Mouse (Mus musculus): ENCODE data around the gene Msln.

The Msln gene

DNA sequence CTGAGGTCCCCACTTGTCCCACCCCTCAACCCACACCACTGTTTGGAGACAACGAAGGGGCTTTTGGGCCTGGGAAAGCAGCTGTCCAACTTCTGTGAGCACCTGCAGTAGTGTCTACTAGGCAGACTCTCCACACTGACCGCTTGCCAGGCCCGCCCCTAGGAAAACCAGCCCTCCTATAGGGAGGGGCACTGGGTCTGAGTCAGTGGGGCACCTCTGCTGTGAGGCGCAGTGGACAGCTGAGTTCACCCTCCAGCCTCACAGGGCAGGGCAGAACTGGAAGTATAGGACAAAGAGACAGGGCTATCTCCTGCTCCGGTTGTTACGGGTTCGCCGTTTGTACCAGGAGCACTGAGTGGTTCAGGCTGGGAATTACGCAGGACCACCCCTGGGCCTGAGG, at the start of gene Msln:
Gene Msln, minus strand, starts transcription at position 138 of the 400 bp plus-strand sequence.
- DNase-seq: no peak

- DNase-seq: peak; percentile 89
Measured at GRCm38 (mm10) chr17:25802825-25803517, 48.8 kb upstream of the Msln start.

- peak; percentile 67 for DNase-seq
Measured at GRCm38 (mm10) chr17:25801029-25801428, 46.9 kb upstream of the Msln start.

DNA sequence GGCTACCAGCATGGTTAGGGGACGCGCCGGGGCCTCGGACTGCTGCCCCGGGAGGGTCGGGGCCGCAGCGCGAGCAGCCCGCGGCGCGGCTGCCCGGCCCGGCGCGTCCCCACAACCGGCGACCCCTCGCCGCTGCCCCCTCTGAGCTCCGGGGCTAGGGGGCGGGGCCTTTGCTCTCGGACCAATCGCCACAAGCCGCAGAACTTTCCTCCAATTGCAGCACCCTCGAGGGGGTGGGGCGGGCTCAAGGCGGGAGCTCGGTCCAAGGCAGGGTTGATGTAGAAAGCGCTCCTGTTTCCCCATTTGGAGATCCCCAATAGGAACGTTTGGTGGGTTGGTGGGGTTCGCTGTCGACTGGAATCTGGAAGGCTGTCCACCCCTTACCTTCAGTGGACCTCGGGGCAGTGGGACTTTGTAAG, 42.8 kb upstream of the Msln start, which contains the start of gene Metrn:
Gene Metrn, minus strand, starts transcription at position 186 of the 419 bp plus-strand sequence.
- DNase-seq: peak; percentile 78

DNA sequence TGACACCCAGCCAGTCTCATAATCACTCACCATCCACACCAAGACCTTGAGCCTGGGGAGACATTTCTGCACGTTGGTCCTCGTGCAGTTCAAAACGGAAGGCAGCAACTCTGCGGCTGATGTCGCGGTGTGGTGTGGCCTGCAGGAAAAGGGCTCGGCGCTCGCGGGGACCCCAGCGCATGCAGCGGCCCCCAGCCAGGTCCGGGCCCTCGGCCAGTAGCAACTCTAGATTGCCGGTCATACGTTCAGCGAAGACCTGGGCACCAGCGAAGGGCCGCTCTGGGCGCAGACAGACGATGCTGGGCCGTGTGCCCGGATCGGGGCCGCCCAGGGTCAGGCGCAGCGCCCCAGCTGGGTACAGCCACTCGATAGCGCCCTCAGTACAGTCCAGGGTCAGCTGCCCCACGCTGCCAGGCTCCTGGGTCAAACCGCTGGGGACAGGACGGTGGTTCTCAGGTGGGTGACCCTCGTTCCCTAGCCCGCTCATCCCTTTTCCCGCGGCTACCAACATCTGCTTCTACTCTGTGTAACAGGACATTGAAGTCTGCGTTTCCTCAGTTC, 42.1 kb upstream of the Msln start:
- DNase-seq: no peak

- DNase-seq: peak; percentile 77
Measured at GRCm38 (mm10) chr17:25795609-25796092, 41.5 kb upstream of the Msln start, which contains the start of gene AC134908.4. Gene AC134908.4 (minus strand): TSS chr17:25795659.

DNA sequence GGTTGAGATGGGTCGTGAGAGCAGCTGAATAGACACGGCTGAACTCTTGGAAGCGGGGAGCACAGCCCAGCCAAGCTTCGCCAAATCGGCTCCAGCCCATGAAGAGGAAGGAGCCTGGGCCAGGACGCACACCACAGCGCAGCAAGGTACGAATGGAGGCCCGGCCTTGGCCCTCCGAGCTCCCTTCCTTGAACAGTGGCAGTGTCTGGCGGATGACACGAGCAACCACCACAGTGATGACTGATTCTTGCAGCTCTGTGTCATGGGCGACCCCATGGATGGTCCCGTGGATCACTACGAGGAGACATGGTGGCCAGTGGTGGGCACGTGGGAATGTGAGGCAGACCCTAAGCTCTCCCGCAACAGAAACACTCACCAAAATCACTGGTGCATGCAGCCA, 40.8 kb upstream of the Msln start:
- DNase-seq: no peak

DNA sequence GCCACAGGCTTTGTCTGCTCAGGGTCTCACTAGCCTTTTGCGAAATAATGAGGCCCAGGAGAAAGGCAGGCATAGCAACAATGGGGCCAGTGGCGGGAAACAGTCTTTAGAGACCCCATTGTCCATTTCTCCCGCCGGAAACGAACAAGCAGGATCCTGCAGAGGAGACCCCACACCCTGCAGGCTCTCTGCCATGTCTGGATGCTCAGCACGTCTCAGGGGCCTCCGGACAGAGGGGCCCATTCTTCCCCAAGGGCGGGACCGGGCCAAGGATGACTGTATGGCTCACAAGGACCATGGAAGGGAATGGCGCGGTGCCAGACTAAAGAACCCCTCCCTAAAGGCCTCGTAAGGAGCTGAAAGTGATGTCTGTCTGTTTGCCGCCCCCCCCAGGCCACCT, 40.0 kb upstream of the Msln start:
- DNase-seq: no peak

DNA sequence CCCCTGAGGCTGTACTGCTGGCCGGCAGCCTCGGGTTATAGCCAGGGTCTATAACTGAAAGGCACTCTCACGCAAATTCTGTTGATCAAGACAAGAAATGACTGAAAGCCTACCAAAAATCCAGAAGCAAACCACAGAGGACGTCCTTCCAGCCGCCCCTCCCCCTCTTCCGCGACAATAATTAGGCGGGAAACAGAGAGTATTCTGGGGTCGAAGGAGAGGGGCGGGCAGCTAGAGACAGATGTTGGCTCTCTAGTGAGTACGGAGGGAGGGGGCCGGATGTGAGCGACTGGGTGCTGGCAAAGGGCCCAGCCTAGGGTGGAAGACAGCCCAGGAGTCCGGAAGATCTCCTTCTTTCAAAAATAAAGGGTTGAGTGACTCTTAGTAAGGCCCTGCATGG, 38.4 kb upstream of the Msln start, which contains the start of gene Fam173a:
Gene Fam173a, minus strand, starts transcription at position 287 of the 400 bp plus-strand sequence.
- peak; percentile 65 for DNase-seq

DNA sequence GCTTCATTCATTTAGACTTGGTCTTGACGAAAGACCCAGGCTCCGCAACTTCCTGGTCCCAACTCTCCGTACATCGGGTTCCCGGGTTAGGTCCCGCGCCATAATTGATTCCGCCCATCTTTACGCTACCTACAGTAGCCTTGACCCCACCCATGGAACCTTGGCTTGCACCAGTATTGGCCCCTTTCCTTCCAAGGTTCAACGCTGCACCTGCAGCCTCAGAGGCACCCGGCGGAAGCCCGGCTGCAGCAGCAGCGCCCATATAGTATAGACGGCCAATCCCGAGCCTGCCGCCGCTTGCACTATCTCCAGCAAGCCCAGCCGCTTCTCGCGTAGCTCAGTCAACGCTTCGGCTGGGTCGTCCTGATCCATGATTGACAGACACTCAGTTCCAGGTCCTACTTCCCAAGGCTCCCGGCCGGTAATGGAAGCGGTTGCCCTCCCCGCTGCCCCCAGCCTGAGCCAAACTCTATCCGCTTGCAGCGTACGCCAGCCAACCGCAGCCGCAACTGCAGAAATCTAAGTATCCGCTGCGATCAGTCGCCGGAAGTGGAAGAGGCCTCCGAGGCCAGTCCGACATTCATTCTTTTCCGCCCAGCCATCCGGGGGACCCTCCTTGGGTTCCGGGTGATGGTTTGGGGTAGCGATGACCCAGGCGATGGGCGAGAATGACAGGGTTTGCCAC, 37.8 kb upstream of the Msln start:
- DNase-seq: peak; percentile 87

DNA sequence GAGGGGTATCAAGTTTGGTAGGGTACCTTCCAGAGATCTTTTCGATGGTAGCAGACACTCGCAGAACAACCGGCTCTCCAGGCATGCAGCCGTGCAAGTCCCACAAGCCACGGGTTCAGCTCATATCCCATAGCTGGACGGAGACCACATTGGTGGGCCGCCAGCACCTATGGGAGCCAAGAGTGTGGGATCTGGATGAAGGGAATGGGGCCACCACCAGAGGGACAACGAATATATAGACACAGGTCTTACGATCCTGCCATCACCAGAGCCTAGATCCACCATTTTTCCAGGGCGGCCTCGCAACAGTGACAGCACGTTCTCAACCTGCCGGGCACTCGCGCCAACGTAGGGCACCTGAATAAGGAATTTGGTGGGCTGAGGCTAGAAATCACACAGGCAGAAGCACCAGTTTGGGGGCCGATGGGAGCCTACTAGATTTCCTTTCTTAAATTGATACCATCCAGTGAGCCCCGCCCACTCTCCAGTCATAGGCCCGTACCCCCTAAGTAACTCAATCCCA, 37.2 kb upstream of the Msln start:
- no peak for DNase-seq

- DNase-seq: no peak
Measured at GRCm38 (mm10) chr17:25786781-25787504, 32.8 kb upstream of the Msln start.

DNA sequence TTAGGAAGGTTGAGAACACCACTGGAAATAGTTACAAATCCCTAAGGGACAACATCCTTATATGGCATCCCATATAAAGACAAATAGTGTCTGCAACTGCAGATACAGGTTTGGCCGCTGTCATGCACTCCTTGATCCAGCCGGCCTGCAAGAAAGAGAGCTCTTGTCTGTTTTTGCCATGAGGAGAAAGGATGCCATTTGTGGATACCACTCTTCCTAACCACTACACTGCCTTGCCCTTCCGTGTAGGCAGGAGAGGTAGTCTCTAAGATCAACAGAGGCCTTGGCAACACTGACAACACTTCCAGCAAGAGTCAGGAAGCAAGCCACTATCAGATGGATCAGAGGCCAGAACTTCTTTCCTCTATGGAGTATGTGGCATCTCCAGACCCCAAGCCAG, 32.1 kb upstream of the Msln start, which contains the start of gene Ccdc78:
Gene Ccdc78, plus strand, starts transcription at position 301 of the 400 bp plus-strand sequence.
- DNase-seq: no peak

DNA sequence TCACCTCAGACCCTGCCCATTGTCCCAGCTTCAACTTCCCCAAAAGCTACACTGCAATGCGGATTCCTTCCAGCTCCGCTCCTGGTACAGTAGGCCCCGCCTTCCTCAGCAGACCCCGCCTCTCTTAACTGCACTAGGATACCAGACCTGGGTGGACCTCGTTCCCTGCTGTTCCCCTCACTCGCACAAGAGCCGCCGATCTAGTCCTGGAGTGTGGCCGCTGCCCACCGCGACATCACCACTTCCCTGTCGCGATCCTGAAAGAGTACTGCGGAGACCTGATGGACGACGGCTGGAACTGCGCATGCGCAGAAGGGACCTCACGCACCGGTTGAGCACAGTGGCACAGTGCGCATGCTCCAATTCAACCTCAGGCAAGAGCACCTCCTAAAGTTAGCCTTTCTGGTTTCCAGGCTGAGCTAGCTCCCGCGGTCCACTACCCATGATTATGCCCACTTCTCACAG, 31.1 kb upstream of the Msln start, which contains the start of gene Haghl:
Gene Haghl, minus strand, starts transcription at position 393 of the 465 bp plus-strand sequence.
- peak; percentile 96 for DNase-seq

DNA sequence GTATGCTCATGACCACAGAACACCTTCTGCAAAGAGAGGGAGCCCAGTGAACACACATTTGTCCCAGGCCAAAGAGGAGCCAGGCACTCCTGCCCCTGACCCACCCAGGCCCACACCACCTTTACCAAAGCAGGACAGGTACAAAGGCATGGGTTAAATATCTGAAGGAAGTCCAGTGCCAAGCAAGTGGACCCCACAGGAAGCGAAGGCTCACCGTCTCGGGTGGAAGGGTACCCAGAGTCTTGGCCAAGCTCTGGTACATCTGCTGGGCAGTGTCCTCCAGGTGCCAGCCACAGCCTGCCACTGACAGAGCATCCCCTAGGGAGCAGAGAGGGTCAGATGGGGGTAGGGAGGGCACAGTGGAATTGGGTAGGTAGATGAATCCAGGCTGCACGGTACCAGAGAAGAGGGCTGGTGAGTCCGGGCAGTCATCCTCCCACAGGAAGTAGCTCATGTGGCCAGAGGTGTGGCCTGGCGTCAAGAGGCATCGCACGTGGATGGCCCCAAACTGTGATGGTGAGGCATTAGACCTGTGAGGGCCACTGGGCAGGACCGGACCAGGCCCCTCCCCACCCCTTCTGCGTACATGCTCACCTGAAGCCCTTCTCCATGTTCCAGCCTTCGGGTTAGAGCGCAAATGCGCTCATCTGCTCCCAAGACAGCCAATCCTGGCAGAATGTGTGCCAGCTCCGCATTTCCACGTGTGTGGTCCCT, 29.8 kb upstream of the Msln start:
- no peak for DNase-seq

DNA sequence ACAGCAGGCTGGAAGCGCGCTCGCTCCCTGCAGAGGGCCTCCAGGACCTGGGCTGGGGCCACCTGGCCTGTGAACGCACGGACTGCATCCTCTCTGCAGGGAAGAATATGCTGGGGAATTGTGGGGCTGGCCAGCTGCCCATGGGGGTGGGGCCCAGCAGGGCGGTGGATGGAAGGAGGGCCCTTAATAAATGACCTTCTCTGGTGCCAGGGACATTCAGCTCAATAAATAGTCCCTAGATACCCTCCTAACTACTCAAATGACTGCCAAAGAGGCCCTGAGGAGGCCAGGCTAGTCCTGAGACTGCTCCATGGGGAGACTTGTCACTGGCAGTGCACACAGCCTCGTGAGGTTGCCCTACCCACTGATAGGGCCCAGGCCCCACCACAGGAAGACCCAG, 28.9 kb upstream of the Msln start:
- DNase-seq: no peak

DNA sequence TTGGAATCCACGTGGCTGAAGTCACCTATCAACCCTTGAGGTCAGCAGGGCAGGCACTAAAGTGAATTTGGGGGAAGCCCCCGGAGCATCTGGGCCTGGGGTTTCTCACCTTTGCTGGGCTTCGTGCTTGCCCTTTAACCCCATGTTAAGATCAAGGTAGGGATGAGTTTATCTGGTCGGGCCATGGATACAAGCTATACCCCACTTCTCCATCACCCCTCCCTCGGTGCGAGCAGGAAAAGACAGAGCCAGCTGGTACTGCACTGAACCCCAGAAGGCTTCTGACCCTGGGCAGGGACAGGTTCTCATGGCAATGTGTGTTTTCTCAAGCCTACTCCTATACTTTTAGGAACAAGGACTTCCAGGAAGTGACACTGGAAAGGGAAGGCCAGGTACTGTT, 27.2 kb upstream of the Msln start:
- no peak for DNase-seq

DNA sequence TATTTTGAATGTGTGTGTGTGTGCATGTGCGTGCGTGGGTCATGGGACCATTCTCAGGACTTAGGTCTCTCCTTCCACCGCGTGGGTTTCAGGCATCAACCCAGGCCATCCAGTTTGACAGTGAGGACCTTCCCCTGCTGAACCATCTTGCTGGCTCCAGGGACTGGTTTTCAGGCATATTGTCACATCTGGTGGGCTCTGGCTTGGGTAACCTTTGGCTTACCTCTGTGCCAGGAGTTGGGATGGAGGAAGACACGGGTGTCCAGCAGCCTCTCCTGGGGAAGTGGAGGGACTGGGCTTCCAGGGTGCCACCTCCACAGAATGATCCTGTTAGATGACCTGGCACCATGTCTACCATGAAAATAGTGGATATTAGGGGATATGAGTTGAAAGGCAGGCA, 23.8 kb upstream of the Msln start:
- no peak for DNase-seq

DNA sequence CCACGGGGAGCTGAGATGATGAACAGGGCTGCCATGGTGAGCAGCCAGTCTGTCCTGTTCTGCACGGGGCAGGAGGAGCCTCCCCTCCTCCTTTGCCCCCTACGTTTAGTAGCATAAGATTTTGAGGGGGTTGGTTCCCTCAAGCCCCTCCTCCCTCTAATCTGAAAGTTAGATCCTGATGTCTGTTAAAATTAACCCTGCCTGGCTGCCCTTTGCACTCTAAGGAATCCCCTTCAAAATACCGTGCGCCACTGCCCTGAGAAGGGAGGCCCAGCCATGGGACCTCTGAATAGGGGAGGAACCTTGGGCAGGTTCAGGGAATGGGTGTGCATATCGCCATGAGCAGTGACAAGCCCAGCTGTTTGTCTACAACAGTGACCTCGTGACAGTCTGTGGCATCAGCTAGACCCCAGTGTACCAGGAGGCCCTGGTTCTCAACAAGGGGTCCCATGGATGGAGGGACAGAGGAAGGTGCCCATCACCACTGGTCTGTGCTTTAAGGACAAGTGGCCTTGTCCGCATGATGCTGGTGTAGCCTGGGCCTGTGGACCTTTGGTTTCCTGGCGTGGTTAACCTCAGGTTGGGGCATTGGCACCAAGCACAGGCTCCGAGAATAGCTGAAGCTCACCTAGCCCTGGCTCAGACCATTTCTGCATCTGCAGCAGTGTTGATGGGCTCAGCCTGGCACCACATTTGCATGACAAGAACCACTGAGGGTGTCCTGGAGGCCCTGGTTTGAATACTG, 21.3 kb upstream of the Msln start:
- DNase-seq: no peak

DNA sequence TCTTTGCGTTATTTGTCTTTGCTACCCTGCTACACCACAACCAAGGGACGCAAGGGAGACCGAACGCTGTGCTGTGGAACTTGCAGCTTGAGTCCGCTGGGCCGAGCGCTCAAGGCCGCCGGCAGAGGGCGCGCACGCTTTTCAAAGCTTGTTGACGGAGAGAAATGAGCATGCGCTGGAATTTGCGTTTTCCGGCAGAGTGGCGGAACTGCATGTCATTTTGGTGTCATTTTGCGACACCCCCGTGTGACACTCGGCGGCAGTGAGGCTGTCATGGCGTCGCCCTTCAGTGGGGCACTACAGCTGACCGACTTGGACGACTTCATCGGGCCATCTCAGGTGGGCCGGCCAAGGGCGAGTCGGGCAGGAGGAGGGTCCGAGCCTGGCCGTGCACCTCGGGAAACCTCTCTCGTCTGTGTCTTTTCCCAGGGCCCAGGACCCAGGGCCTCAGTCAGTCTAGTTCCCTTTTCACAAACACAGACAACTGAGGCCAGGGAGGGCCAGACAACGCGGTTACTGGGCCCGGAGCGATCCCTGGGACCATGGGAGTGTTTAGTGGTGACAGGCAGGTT, 19.5 kb upstream of the Msln start, which contains the start of gene Narfl:
Gene Narfl, plus strand, starts transcription at position 228 of the 572 bp plus-strand sequence.
- peak; percentile 97 for DNase-seq

- DNase-seq: no peak
Measured at GRCm38 (mm10) chr17:25769331-25769730, 15.2 kb upstream of the Msln start.

Measured in right cerebral cortex, adult 18-20 months (tissue).